ENCODE assay signal across 19 mouse cellular contexts in genomic region chr8:127144562-127144961, GRCm38 (mm10).
DNase-seq lines count a peak whose midpoint lies in the region; ATAC-seq and TF ChIP-seq lines count a peak whose summit lies in the region.
"Had no signal": no experiment of that assay in that cellular context is flagged by ENCODE, and none has a peak within 500 bp of the region (broad histone marks: within the 10 kb centered on the region; RNA-seq: fewer than 3 reads in every experiment).

No protein-coding gene starts in this region.

- H3K27ac ChIP-seq in liver, postnatal 0 days (ENCODE audit: low read depth) = no peak overlapping the region
- peak overlapping the region; percentile 16; the same call in 1 of the 2 replicates for H3K27ac ChIP-seq in liver, embryonic 12.5 days
- peak overlapping the region; percentile 19; the same call in 1 of the 2 replicates for H3K27ac ChIP-seq in stomach, embryonic 15.5 days
- H3K27ac ChIP-seq: limb, embryonic 12.5 days; macrophage; midbrain, embryonic 10.5 days; neural tube, embryonic 13.5 days had no signal

- WGBS in liver, postnatal 0 days (ENCODE audit: insufficient replicate concordance) = 25% methylated on average over 4 of the region's 4 CpGs
- 20% methylated on average over 4 of the region's 4 CpGs for WGBS in liver, embryonic 12.5 days (ENCODE audit: insufficient replicate concordance)
- 37% methylated on average over 4 of the region's 4 CpGs for WGBS in stomach, embryonic 15.5 days

- no peak overlapping the region for H3K9ac ChIP-seq in liver, postnatal 0 days (replicated peaks)
- H3K9ac ChIP-seq in liver, embryonic 12.5 days = no peak overlapping the region
- no peak overlapping the region for H3K9ac ChIP-seq in stomach, embryonic 15.5 days
- H3K9ac ChIP-seq: limb, embryonic 12.5 days; neural tube, embryonic 13.5 days had no signal

- H3K4me2 ChIP-seq in liver, postnatal 0 days (ENCODE audit: low read depth, low read length) = no peak overlapping the region
- H3K4me2 ChIP-seq in liver, embryonic 12.5 days = peak overlapping the region; percentile 18; the same call in 1 of the 2 replicates
- 0 out of 2 replicates have a peak overlapping the region, but pooled peaks have one; percentile 8 for H3K4me2 ChIP-seq in stomach, embryonic 15.5 days
- H3K4me2 ChIP-seq: limb, embryonic 12.5 days; neural tube, embryonic 13.5 days had no signal

- TF ChIP-seq EP300 in liver, postnatal 0 days (IDR thresholded peaks at IDR 0.05; ENCODE audit: low read depth) = no peak

- no peak for TF ChIP-seq CTCF in liver, postnatal 0 days (IDR thresholded peaks at IDR 0.05; ENCODE audit: low read depth)

- no peak for ATAC-seq in liver, postnatal 0 days
- 0 out of 2 replicates have a peak, but pooled peaks have one; percentile 22 for ATAC-seq in common myeloid progenitor, adult 5-6 weeks (replicated peaks; ENCODE audit: low read depth, poor library complexity, severe bottlenecking)
- peak; percentile 58 for ATAC-seq in liver, embryonic 12.5 days
- no peak; the same call in 1 of the 2 replicates for ATAC-seq in stomach, embryonic 15.5 days (ENCODE audit: insufficient read depth, low FRiP score, low read depth)
- no peak for ATAC-seq in activated CD4-positive, CD25-positive, alpha-beta regulatory T cell, adult 4 months
- ATAC-seq: forebrain, embryonic 14.5 days had no signal

- H3K27me3 ChIP-seq in liver, postnatal 0 days (ENCODE audit: insufficient read depth, low read length) = no peaks in the 10 kb centered on the region
- H3K27me3 ChIP-seq in liver, embryonic 12.5 days (replicated peaks) = no peaks in the 10 kb centered on the region
- H3K27me3 ChIP-seq in stomach, embryonic 15.5 days (replicated peaks) = no peaks in the 10 kb centered on the region
- H3K27me3 ChIP-seq: limb, embryonic 12.5 days; neural tube, embryonic 13.5 days had no signal

- peaks cover 21% of the 10 kb centered on the region for H3K4me1 ChIP-seq in liver, postnatal 0 days (ENCODE audit: insufficient read depth)
- peaks cover 40% of the 10 kb centered on the region for H3K4me1 ChIP-seq in liver, embryonic 12.5 days
- peaks cover 33% of the 10 kb centered on the region for H3K4me1 ChIP-seq in stomach, embryonic 15.5 days

- no peak overlapping the region for H3K4me3 ChIP-seq in liver, postnatal 0 days (ENCODE audit: low read depth, low read length)
- H3K4me3 ChIP-seq in liver, embryonic 12.5 days = no peak overlapping the region
- no peak overlapping the region for H3K4me3 ChIP-seq in stomach, embryonic 15.5 days (replicated peaks)
- H3K4me3 ChIP-seq: limb, embryonic 12.5 days; midbrain, embryonic 10.5 days; neural tube, embryonic 13.5 days had no signal

- H3K9me3 ChIP-seq in liver, postnatal 0 days (ENCODE audit: low read length) = no peaks in the 10 kb centered on the region
- H3K9me3 ChIP-seq in liver, embryonic 12.5 days (replicated peaks) = no peaks in the 10 kb centered on the region
- no peaks in the 10 kb centered on the region for H3K9me3 ChIP-seq in stomach, embryonic 15.5 days
- H3K9me3 ChIP-seq: limb, embryonic 12.5 days; midbrain, embryonic 10.5 days; neural tube, embryonic 13.5 days had no signal

- no peaks in the 10 kb centered on the region for H3K36me3 ChIP-seq in liver, postnatal 0 days (replicated peaks; ENCODE audit: insufficient read depth, low read length)
- H3K36me3 ChIP-seq in liver, embryonic 12.5 days = no peaks in the 10 kb centered on the region
- no peaks in the 10 kb centered on the region for H3K36me3 ChIP-seq in stomach, embryonic 15.5 days
- H3K36me3 ChIP-seq: limb, embryonic 12.5 days; midbrain, embryonic 10.5 days; neural tube, embryonic 13.5 days had no signal

- DNase-seq in liver = peak; percentile 29
- DNase-seq in liver, postnatal 0 days = no peak
- no peak for DNase-seq in neural tube, embryonic 10.5 days (ENCODE audit: extremely low spot score, low spot score)
- DNase-seq: adrenal gland, adult 2 months; cerebellum, adult 8-10 months; gastrocnemius, postnatal 14 days; kidney, adult 8-10 months; kidney, postnatal 25 days; layer of hippocampus, adult 9-11 months; thymus, adult 2 months had no signal

Comparison
In these comparisons a context has a peak if more than half of its experiments do, and no peak if none do; other contexts are left out.
1. ATAC-seq: peak in common myeloid progenitor, adult 5-6 weeks (single experiment) and liver, embryonic 12.5 days (single experiment); none in liver, postnatal 0 days (single experiment), stomach, embryonic 15.5 days (single experiment) and activated CD4-positive, CD25-positive, alpha-beta regulatory T cell, adult 4 months (single experiment).